Mouse (Mus musculus) heart, embryonic 12.5 days (tissue): Measurements from ENCODE around the gene Hspb9. TPM values are rescaled to one million over a fixed set of nuclear protein-coding genes. Genes with fewer than 3 reads are reported as not detected.

Source experiments
- ATAC-seq: fragments of 200-750 bp; cut with Nextera tagmentation; 2 replicates; pipeline ENCODE4 v1.8.0; 2017; ENCODE audit warnings: moderate TSS enrichment, moderate library complexity; ENCODE audit not compliant: insufficient number of reproducible peaks, low FRiP score
- H3K27ac ChIP-seq: fragments of 300-500 bp; sonication (generic); 2 replicates; pipeline ENCODE4 v1.5.1; 2016; ENCODE audit warnings: mild to moderate bottlenecking, moderate library complexity; ENCODE audit not compliant: poor library complexity, severe bottlenecking
- H3K27me3 ChIP-seq: fragments of 300-500 bp; sonication (generic); replicated peaks from 2 replicates; pipeline ENCODE4 v1.6.1; 2016; ENCODE audit warnings: mild to moderate bottlenecking, moderate library complexity
- H3K36me3 ChIP-seq: fragments of 300-500 bp; sonication (generic); 2 replicates; pipeline ENCODE4 v1.6.1; 2016; ENCODE audit warnings: mild to moderate bottlenecking, moderate library complexity
- H3K4me1 ChIP-seq: fragments of 300-500 bp; sonication (generic); replicated peaks from 2 replicates; pipeline ENCODE4 v1.6.1; 2016; ENCODE audit warnings: mild to moderate bottlenecking
- H3K4me2 ChIP-seq: fragments of 300-500 bp; sonication (generic); 2 replicates; pipeline ENCODE4 v1.6.1; 2016; ENCODE audit warnings: mild to moderate bottlenecking, moderate library complexity
- H3K4me3 ChIP-seq: fragments of 300-500 bp; sonication (generic); 2 replicates; pipeline ENCODE4 v1.5.1; 2016; ENCODE audit warnings: mild to moderate bottlenecking
- H3K9ac ChIP-seq: fragments of 300-500 bp; sonication (generic); 2 replicates; pipeline ENCODE4 v1.6.1; 2016; ENCODE audit warnings: mild to moderate bottlenecking, moderate library complexity
- H3K9me3 ChIP-seq: fragments of 300-500 bp; sonication (generic); replicated peaks from 2 replicates; pipeline ENCODE4 v1.6.1; 2016; ENCODE audit warnings: mild to moderate bottlenecking, moderate library complexity
- WGBS: fragments of 180-500 bp; shearing (Covaris S2); methylation state at CpG from one replicate; pipeline ENCODE4 v1.1.7; 2016; 5-methylcytosine and 5-hydroxymethylcytosine counted together
- polyA plus RNA-seq: library from polyadenylated mRNA; unstranded; fragments of >200 nt; fragmentation: Nextera tagmentation; extraction: Ambion mirVana; gene quantifications from 2 replicates; pipeline ENCODE4 v1.2.1, GENCODE M21; 2016

Gene Hspb9
- polyA plus RNA-seq, 1 experiment from 2014 or later: not detected

DNA sequence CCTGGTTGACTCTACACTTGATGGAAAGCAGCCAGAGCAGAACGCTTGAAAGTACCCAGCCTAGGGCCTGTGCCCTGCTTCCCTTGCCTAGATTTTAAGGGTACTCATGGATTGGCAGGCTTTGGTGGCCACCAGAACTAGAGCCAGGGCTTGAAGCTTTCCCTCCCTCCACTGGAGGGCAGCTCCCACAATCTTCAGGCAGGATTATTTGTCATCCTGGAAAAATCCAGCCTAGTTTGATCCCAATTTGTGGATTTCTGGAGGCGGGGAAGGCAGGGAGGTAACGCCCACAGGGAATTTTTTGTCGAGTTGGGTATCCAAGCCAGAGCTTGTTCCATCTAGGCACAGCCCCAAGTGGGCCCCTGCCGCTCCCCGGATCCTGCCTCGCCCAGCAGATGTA lies 23.3 kb upstream of the Hspb9 start:
- no peaks in the 10 kb centered on the region for H3K9me3 ChIP-seq
- H3K4me1 ChIP-seq: peaks cover 9% of the 10 kb centered on the region
- H3K4me2 ChIP-seq: no peak overlapping the region
- no peak overlapping the region for H3K9ac ChIP-seq
- no peaks in the 10 kb centered on the region for H3K36me3 ChIP-seq
- no peak for ATAC-seq
- no peak overlapping the region for H3K4me3 ChIP-seq
- H3K27ac ChIP-seq: no peak overlapping the region
- peaks cover 40% of the 10 kb centered on the region for H3K27me3 ChIP-seq
- 76% methylated on average over 7 of the region's 7 CpGs for WGBS

DNA sequence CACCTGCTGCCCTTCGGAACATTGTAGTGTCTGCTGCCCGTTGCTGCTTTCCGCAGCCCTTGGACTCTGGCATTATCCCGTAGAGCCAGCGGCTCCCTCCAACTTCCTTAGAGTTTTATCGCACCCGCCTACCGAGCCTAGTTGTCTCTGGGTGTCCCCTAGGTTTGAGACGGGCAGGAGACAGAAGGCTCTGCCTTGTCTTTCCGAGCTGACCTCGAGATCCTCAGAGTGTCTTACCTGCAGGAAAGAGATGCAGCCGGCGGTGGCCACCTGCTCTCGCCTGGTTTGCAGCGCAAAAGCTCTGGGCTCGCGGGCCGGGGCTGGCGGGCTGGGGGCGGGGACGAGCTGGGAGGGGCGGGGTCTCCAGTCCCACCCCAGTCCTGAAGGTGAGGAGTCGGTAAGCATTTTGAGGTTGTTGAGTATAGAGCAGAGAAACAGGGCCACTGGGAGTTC lies 21.5 kb upstream of the Hspb9 start, which contains the start of gene Zfp385c:
Gene Zfp385c, minus strand, starts transcription at position 292 of the 453 bp plus-strand sequence.
- no peak for ATAC-seq
- Histone ChIP-seq H3K4me3 (peak within 1 kb of the TSS; percentile 42), H3K4me2 (peak within 1 kb of the TSS; percentile 75), H3K36me3 (no peaks in the 10 kb centered on the region), H3K27ac (no peak within 1 kb of the TSS), H3K4me1 (peaks cover 9% of the 10 kb centered on the region), H3K9ac (peak within 1 kb of the TSS; percentile 38), H3K9me3 (no peaks in the 10 kb centered on the region), H3K27me3 (peaks cover 44% of the 10 kb centered on the region)
- under 1% methylated on average over 23 of the region's 23 CpGs for whole genome bisulfite sequencing

DNA sequence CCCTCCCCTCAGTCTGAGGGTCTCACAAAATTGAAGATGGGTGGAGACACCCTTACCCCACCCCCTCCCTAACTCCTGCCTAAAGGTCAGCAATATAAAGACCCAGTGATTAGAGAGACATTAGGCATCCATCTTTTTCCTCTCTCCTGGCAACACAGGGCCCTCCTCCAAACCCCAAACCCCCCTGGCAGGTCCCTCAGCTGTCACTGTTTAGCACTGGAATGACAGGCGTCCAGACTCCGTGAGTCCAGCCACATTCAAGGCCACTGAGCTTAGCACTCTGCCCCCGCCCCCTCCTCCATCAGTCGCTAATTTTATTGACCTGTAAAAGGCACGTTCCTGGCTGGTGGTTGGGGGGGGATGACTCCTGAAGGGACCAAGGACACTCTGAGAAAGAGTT lies 20.5 kb upstream of the Hspb9 start:
- no peak for ATAC-seq
- Histone ChIP-seq H3K4me2 (no peak overlapping the region), H3K4me1 (peaks cover 9% of the 10 kb centered on the region), H3K27ac (no peak overlapping the region), H3K27me3 (peaks cover 44% of the 10 kb centered on the region), H3K36me3 (no peaks in the 10 kb centered on the region), H3K9me3 (no peaks in the 10 kb centered on the region), H3K4me3 (no peak overlapping the region), H3K9ac (no peak overlapping the region)
- 22% methylated on average over 5 of the region's 5 CpGs for WGBS

DNA sequence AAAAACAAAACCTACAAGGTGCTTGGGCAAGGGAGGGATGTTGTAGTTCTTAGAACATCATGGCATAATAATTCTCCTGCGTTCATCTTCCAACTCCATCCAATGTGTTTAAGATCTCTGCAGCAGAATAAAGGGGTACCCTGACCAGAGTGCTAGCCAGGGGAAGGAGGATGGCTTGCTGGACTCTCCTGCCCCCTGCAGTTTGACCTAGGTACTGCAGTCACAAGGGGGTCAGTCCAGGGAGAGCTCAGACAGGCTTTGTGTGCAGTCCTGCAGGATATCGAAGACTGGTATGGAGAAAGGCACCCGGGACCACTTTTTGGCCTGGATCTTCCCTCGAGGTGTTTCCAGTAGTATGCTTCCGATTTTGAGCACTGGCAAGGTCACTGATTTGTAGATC lies 18.7 kb upstream of the Hspb9 start:
- 36% methylated on average over 5 of the region's 5 CpGs for WGBS
- Histone ChIP-seq H3K4me1 (peaks cover 9% of the 10 kb centered on the region), H3K9me3 (no peaks in the 10 kb centered on the region), H3K4me2 (no peak overlapping the region), H3K36me3 (no peaks in the 10 kb centered on the region), H3K4me3 (no peak overlapping the region), H3K27ac (no peak overlapping the region), H3K27me3 (peaks cover 39% of the 10 kb centered on the region), H3K9ac (no peak overlapping the region)
- no peak for ATAC-seq

DNA sequence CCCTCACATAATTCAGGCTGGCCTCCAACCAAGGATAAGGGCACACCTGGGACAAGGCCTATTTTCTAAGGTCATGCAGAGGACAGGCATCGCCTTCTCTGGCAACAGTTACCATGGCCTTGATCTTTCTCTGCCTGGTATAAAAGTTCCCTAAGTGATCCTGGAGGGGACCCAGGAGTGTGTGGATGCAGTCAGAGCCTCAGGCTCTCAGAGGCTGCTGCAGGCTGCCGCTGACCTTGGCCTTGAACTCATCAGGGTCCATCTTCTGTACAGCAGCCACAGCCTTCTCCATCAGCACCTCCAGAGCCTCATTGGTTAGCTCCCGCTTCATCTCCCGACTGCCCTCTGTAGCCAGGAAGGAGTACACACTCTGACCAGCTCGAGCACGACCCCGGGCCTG lies 15.7 kb upstream of the Hspb9 start:
- no peaks in the 10 kb centered on the region for H3K36me3 ChIP-seq
- no peak for ATAC-seq
- no peak overlapping the region for H3K4me2 ChIP-seq
- no peak overlapping the region for H3K4me3 ChIP-seq
- H3K9ac ChIP-seq: no peak overlapping the region
- peaks cover 16% of the 10 kb centered on the region for H3K27me3 ChIP-seq
- H3K9me3 ChIP-seq: no peaks in the 10 kb centered on the region
- WGBS: 66% methylated on average over 7 of the region's 7 CpGs
- no peak overlapping the region for H3K27ac ChIP-seq
- H3K4me1 ChIP-seq: peaks cover 4% of the 10 kb centered on the region

DNA sequence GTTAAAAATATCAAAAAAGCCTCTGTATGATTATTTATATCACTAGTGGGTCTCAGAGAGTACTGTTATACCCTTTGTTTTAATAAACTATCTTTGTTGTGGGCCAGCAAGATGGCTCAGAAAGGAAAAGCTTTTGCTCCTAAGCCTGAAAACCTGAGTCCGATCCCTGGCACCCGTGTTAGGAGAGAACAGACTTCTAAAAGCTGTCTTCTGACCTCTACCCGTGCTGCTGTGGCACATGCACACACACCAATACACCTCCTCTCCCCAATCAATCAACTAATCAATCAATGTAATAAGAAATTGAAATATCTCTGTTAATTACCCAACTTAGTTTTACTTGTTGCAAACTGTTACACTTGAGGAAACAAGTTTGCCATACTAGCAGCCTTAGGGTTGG lies 12.9 kb upstream of the Hspb9 start:
- H3K9me3 ChIP-seq: no peaks in the 10 kb centered on the region
- H3K4me1 ChIP-seq: peaks cover 4% of the 10 kb centered on the region
- H3K4me2 ChIP-seq: peak overlapping the region; percentile 58
- peaks cover 9% of the 10 kb centered on the region; the same call in 1 of the 2 replicates for H3K27me3 ChIP-seq
- H3K9ac ChIP-seq: no peak overlapping the region
- 74% methylated on average over 3 of the region's 3 CpGs for WGBS
- H3K27ac ChIP-seq: no peak overlapping the region
- no peak overlapping the region for H3K4me3 ChIP-seq
- H3K36me3 ChIP-seq: peaks cover 13% of the 10 kb centered on the region
- no peak for ATAC-seq

DNA sequence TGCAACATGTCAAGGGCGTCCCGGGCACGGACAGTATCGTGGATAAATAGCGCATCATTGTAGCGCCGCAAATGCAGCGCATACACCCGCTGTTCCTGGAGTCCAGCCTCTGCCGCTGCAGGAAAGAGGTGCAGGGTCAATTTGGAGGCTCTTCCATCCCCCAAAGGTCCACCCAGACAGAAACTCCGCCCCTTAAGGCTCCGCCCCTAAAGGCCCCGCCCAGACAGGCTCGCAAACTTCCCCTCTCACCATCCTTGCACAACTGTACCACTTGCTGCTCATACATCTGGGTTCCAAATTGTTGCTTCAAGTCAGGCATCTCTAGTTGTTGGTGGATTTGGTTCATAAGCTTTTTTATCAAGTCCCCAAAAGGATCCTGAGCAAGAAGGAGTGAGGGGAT lies 12.3 kb upstream of the Hspb9 start:
- peaks cover 19% of the 10 kb centered on the region for H3K36me3 ChIP-seq
- peak overlapping the region; percentile 58 for H3K4me2 ChIP-seq
- peak overlapping the region; percentile 33; the same call in 1 of the 2 replicates for H3K9ac ChIP-seq
- WGBS: 6% methylated on average over 14 of the region's 14 CpGs
- peak overlapping the region; percentile 28; the same call in 1 of the 2 replicates for H3K4me3 ChIP-seq
- ATAC-seq: no peak; the same call in 1 of the 2 replicates
- H3K27me3 ChIP-seq: peaks cover 6% of the 10 kb centered on the region; the same call in 1 of the 2 replicates
- no peaks in the 10 kb centered on the region for H3K9me3 ChIP-seq
- no peak overlapping the region for H3K27ac ChIP-seq
- peaks cover 4% of the 10 kb centered on the region for H3K4me1 ChIP-seq

DNA sequence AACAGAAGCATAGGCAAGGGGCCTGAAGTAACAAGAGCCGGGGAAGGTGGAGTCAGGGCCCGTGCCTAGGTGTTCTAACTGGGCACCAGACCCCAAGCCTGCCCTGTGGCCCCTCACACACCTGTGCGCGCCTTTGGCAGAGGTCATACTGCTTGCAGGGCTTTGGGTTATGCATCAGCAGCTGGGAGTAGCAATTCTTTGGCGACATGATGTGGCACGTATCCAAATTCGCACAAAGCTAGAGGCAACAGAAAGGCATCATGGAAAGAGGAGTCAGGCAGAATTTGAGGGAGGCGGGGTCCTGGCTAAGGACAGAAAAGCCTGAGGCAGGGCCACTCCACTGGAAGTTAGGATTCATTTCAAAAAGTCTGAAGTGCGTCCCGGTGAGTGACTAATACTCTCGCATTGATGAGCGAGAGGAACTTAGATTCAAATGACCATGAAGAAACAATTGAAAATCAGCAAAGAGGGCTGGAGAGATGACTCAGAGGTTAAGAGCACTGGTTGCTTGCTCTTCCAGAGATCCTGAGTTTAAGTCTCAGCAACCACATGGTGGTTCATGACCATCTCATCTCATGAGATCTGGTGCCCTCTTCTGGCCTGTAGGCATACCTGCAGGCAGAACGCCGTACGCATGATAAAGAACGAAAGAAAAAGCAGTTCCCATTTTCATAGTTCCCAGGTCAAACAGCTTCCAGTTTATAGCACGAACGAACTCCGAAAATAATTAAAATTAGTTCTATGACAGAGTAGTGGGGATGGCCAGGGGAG lies 11.4 kb upstream of the Hspb9 start:
- Histone ChIP-seq H3K4me1 (peaks cover 4% of the 10 kb centered on the region), H3K4me2 (peak overlapping the region; percentile 56), H3K9ac (0 out of 2 replicates have a peak overlapping the region, but pooled peaks have one; percentile 8), H3K27ac (no peak overlapping the region), H3K27me3 (peaks cover 6% of the 10 kb centered on the region; the same call in 1 of the 2 replicates), H3K36me3 (peaks cover 28% of the 10 kb centered on the region), H3K4me3 (peak overlapping the region; percentile 24; the same call in 1 of the 2 replicates), H3K9me3 (no peaks in the 10 kb centered on the region)
- 37% methylated on average over 19 of the region's 19 CpGs for WGBS
- no peak for ATAC-seq

DNA sequence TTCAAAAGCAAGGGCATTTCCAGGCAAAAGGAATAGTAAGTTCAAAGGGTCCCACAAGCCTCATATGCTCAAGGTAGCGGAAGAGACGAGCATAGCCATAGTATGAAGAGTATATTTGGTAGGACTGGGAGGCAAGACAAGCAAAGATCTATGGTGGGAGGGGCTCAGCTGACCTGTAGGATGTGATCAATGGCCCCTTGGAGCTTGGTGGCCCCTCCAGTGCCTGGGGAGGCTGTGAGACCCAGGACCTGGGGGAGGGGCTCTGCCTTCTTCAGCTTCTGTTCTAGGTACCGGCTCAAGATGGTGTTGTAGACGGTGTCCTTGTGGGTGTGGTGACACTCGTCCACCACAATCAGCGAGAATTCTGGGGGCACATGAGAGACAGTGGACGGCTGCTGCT lies 10.7 kb upstream of the Hspb9 start:
- Histone ChIP-seq H3K4me3 (peak overlapping the region; percentile 24; the same call in 1 of the 2 replicates), H3K4me2 (peak overlapping the region; percentile 56), H3K27ac (no peak overlapping the region), H3K4me1 (peaks cover 4% of the 10 kb centered on the region), H3K9ac (0 out of 2 replicates have a peak overlapping the region, but pooled peaks have one; percentile 8), H3K36me3 (peaks cover 35% of the 10 kb centered on the region), H3K9me3 (no peaks in the 10 kb centered on the region), H3K27me3 (peaks cover 6% of the 10 kb centered on the region; the same call in 1 of the 2 replicates)
- no peak for ATAC-seq
- 41% methylated on average over 7 of the region's 7 CpGs for WGBS

DNA sequence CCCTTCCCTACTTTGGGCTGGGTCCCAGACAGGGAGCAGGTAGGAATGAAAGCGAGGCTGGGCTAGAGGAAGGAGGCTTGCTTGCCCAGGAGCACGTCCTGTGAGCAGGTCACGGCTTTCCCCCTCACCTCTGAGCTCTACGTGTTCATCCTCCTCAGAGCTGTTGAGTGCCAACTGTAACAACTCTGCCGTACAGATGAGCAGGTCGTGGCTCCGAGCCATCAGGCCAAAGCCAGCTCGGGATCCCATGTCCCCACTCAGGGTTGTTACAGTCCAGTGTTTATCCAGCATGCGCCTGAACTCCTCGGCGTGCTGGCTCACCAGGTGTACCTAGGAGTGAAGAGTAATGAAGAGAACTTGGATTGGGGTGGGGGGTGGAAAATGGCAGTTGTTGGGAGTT lies 10.3 kb upstream of the Hspb9 start:
- peaks cover 6% of the 10 kb centered on the region; the same call in 1 of the 2 replicates for H3K27me3 ChIP-seq
- 61% methylated on average over 11 of the region's 11 CpGs for WGBS
- no peak overlapping the region for H3K9ac ChIP-seq
- H3K4me3 ChIP-seq: no peak overlapping the region
- no peak for ATAC-seq
- H3K36me3 ChIP-seq: peaks cover 39% of the 10 kb centered on the region
- no peak overlapping the region for H3K4me2 ChIP-seq
- H3K27ac ChIP-seq: no peak overlapping the region
- no peaks in the 10 kb centered on the region for H3K9me3 ChIP-seq
- H3K4me1 ChIP-seq: peaks cover 4% of the 10 kb centered on the region

DNA sequence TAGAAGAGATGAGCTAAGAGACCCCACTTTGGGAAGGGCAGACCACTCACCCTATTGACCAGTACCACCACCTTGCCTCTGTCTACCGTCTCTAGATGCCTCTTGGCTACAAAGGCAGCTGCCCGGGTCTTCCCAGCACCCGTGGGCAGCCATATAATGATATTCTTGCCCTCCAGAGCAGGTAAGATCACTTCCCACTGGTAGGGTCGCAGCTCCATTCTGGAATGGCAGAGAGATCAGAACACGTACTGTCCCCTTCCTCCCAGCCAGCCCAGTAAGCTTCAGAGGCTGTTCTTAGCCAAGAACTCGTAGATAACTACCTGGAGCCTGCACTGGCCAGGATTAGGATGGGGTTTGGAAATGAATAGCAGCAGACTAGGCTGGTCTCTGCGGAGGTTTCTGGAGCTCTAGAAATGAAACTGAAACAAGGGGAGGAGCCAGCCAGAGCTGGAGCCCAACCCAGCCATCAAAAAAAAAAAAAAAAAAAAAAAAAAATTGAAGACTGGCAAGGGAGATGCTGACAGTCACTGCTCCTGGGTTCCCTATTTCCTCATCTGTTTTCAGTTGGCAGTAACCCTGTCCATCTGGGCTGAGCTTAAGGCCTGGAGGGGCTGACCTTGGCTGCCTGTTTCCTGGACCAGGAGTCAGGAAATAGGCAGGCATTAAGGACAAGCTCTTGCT lies 9.7 kb upstream of the Hspb9 start, which contains the start of gene Dhx58:
Gene Dhx58, minus strand, starts transcription at position 421 of the 681 bp plus-strand sequence.
- no peak within 1 kb of the TSS for H3K27ac ChIP-seq
- H3K4me2 ChIP-seq: no peak within 1 kb of the TSS
- peaks cover 6% of the 10 kb centered on the region; the same call in 1 of the 2 replicates for H3K27me3 ChIP-seq
- no peak within 1 kb of the TSS for H3K9ac ChIP-seq
- peaks cover 4% of the 10 kb centered on the region for H3K4me1 ChIP-seq
- no peak within 1 kb of the TSS for H3K4me3 ChIP-seq
- H3K36me3 ChIP-seq: peaks cover 46% of the 10 kb centered on the region
- ATAC-seq: no peak
- H3K9me3 ChIP-seq: no peaks in the 10 kb centered on the region
- WGBS: 66% methylated on average over 7 of the region's 7 CpGs
